Mouse (Mus musculus) MN1 (cell line): ENCODE results near the gene Il20.

Experiments used
- DNase-seq: peaks from one replicate; pipeline ENCODE4 v3.0.0-alpha.2; 2016; ENCODE audit warnings: low spot score

Gene Il20

GRCm38 (mm10) chr1:130865541-130866221 is 45.6 kb downstream of the Il20 start, which contains the start of gene Fcmr:
Gene Fcmr (plus strand): TSS chr1:130865669.
- no peak for DNase-seq

DNA sequence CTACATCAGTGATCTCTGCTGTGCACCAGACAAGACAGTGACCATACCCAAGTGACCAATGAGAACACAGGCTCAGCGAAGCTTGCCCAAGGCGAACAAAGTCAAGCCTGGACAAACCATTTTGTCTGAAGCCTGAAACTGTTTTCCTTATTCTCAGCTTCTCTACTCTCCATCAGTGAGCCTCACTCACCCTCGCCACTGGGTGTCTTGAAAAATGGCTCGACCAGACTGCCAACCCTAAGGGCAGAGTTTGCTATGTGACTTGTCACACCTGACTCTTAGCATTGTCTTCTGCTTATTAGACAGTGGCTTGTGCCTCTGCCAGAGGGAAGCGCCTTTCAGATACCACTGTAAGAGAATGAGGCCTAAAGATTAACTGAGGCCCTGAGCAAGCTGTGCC is 46.5 kb downstream of the Il20 start:
- no peak for DNase-seq

DNA sequence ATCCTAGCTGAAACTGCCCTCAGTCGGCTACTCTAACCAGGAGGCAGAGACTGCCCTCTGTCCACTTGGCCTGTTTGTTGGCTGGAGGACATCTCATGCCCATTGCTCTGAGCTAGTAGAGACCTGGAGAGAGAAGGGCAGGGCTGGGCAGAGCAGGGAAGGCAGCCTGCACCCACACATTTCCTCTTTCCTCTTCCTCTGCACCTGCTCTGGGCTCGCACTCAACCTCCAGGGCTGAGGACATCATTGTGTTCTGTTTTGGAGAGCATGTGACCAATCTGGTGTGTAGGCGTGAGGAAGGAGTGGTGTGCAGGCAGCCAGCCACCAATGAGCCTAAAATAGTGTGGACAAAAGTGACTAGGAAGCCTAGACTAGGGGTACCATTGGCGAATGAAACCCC is 47.0 kb downstream of the Il20 start:
- DNase-seq, result no peak

- no peak for DNase-seq
Observed at GRCm38 (mm10) chr1:130857456-130857855, 53.8 kb downstream of the Il20 start.
